Mouse (Mus musculus): ENCODE results near the gene Tdg. TPM values are rescaled to one million over a fixed set of nuclear protein-coding genes. Genes with fewer than 3 reads are reported as not detected.

Gene Tdg
- total and polyA plus RNA-seq, 2 experiments from 2014 or later = 37.5 to 40.9 TPM

GRCm38 (mm10) chr10:82680769-82681168 lies 51.1 kb downstream of the Tdg start:
- H3K4me2 ChIP-seq (ENCODE audit: low read depth, low read length) = no peak overlapping the region
- WGBS = 75% methylated on average over 5 of the region's 5 CpGs
- ATAC-seq (ENCODE audit: insufficient read depth, low read depth) = no peak

GRCm38 (mm10) chr10:82681639-82682038 lies 52.0 kb downstream of the Tdg start:
- H3K36me3 ChIP-seq (replicated peaks; ENCODE audit: control insufficient read depth, insufficient read depth, low read length) = no peaks in the 10 kb centered on the region
- no peak overlapping the region for H3K27ac ChIP-seq (ENCODE audit: low read depth)
- H3K4me3 ChIP-seq (ENCODE audit: low read depth, low read length) = no peak overlapping the region
- H3K4me2 ChIP-seq (ENCODE audit: low read depth, low read length) = no peak overlapping the region
- no peaks in the 10 kb centered on the region for H3K27me3 ChIP-seq (ENCODE audit: control insufficient read depth, insufficient read depth, low read length)
- ATAC-seq (ENCODE audit: insufficient read depth, low read depth) = no peak
- no peaks in the 10 kb centered on the region for H3K9me3 ChIP-seq (replicated peaks; ENCODE audit: control insufficient read depth, low read length)
- 76% methylated on average over 7 of the region's 7 CpGs for WGBS
- H3K4me1 ChIP-seq (ENCODE audit: control insufficient read depth, insufficient read depth) = no peaks in the 10 kb centered on the region
- DNase-seq (ENCODE audit: low spot score) = no peak
- no peak overlapping the region for H3K9ac ChIP-seq (replicated peaks; ENCODE audit: low read depth, low read length)
- TF ChIP-seq EP300 (IDR thresholded peaks at IDR 0.05; ENCODE audit: low read depth) = no peak

More at GRCm38 (mm10) chr10:82680769-82681168, 51.1 kb downstream of the Tdg start:
- H3K36me3 ChIP-seq (replicated peaks; ENCODE audit: control insufficient read depth, insufficient read depth, low read length) = no peaks in the 10 kb centered on the region
- no peaks in the 10 kb centered on the region for H3K27me3 ChIP-seq (ENCODE audit: control insufficient read depth, insufficient read depth, low read length)
- no peak overlapping the region for H3K9ac ChIP-seq (replicated peaks; ENCODE audit: low read depth, low read length)
- TF ChIP-seq EP300 (IDR thresholded peaks at IDR 0.05; ENCODE audit: low read depth) (no peak), CTCF (IDR thresholded peaks at IDR 0.05; ENCODE audit: low read depth) (no peak)
- H3K27ac ChIP-seq (ENCODE audit: low read depth) = no peak overlapping the region
- H3K4me3 ChIP-seq (ENCODE audit: low read depth, low read length) = no peak overlapping the region
- H3K4me1 ChIP-seq (ENCODE audit: control insufficient read depth, insufficient read depth) = no peaks in the 10 kb centered on the region
- DNase-seq (ENCODE audit: low spot score) = no peak
- H3K9me3 ChIP-seq (replicated peaks; ENCODE audit: control insufficient read depth, low read length) = no peaks in the 10 kb centered on the region

GRCm38 (mm10) chr10:82685440-82685839 lies 55.8 kb downstream of the Tdg start:
- H3K9me3 ChIP-seq (replicated peaks; ENCODE audit: control insufficient read depth, low read length) = no peaks in the 10 kb centered on the region
- no peaks in the 10 kb centered on the region for H3K36me3 ChIP-seq (replicated peaks; ENCODE audit: control insufficient read depth, insufficient read depth, low read length)
- 24% methylated on average over 2 of the region's 2 CpGs for WGBS
- ATAC-seq (ENCODE audit: insufficient read depth, low read depth) (no peak), DNase-seq (ENCODE audit: low spot score) (no peak)
- no peak overlapping the region for H3K27ac ChIP-seq (ENCODE audit: low read depth)
- no peak overlapping the region for H3K4me2 ChIP-seq (ENCODE audit: low read depth, low read length)
- peaks cover 3% of the 10 kb centered on the region; the same call in 1 of the 2 replicates for H3K4me1 ChIP-seq (ENCODE audit: control insufficient read depth, insufficient read depth)
- H3K9ac ChIP-seq (replicated peaks; ENCODE audit: low read depth, low read length) = no peak overlapping the region
- H3K4me3 ChIP-seq (ENCODE audit: low read depth, low read length) = no peak overlapping the region
- no peak for TF ChIP-seq CTCF (IDR thresholded peaks at IDR 0.05; ENCODE audit: low read depth)
- no peak for TF ChIP-seq EP300 (IDR thresholded peaks at IDR 0.05; ENCODE audit: low read depth)
- no peaks in the 10 kb centered on the region for H3K27me3 ChIP-seq (ENCODE audit: control insufficient read depth, insufficient read depth, low read length)

GRCm38 (mm10) chr10:82689681-82690211 lies 60.1 kb downstream of the Tdg start:
- H3K27ac ChIP-seq (ENCODE audit: low read depth) = peak overlapping the region; percentile 45
- DNase-seq (ENCODE audit: low spot score) (peak; percentile 19), ATAC-seq (ENCODE audit: insufficient read depth, low read depth) (peak; percentile 25; the same call in 1 of the 2 replicates)
- no peak overlapping the region for H3K9ac ChIP-seq (replicated peaks; ENCODE audit: low read depth, low read length)
- no peaks in the 10 kb centered on the region for H3K9me3 ChIP-seq (replicated peaks; ENCODE audit: control insufficient read depth, low read length)
- no peaks in the 10 kb centered on the region for H3K36me3 ChIP-seq (replicated peaks; ENCODE audit: control insufficient read depth, insufficient read depth, low read length)
- H3K27me3 ChIP-seq (ENCODE audit: control insufficient read depth, insufficient read depth, low read length) = 0 out of 2 replicates have a peak, but pooled peaks cover 4% of the 10 kb centered on the region
- H3K4me1 ChIP-seq (ENCODE audit: control insufficient read depth, insufficient read depth) = peaks cover 3% of the 10 kb centered on the region; the same call in 1 of the 2 replicates
- H3K4me3 ChIP-seq (ENCODE audit: low read depth, low read length) = peak overlapping the region; percentile 2
- peak overlapping the region; percentile 46 for H3K4me2 ChIP-seq (ENCODE audit: low read depth, low read length)
- no peak for TF ChIP-seq CTCF (IDR thresholded peaks at IDR 0.05; ENCODE audit: low read depth)
- no peak for TF ChIP-seq EP300 (IDR thresholded peaks at IDR 0.05; ENCODE audit: low read depth)
- WGBS = 59% methylated on average over 7 of the region's 7 CpGs

- Histone ChIP-seq H3K9me3 (replicated peaks; ENCODE audit: control insufficient read depth, low read length) (no peaks in the 10 kb centered on the region), H3K36me3 (replicated peaks; ENCODE audit: control insufficient read depth, insufficient read depth, low read length) (no peaks in the 10 kb centered on the region), H3K27me3 (ENCODE audit: control insufficient read depth, insufficient read depth, low read length) (0 out of 2 replicates have a peak, but pooled peaks cover 4% of the 10 kb centered on the region), H3K27ac (ENCODE audit: low read depth) (peak within 1 kb of the TSS; percentile 45), H3K4me1 (ENCODE audit: control insufficient read depth, insufficient read depth) (peaks cover 3% of the 10 kb centered on the region; the same call in 1 of the 2 replicates), H3K4me2 (ENCODE audit: low read depth, low read length) (peak within 1 kb of the TSS; percentile 46), H3K4me3 (ENCODE audit: low read depth, low read length) (peak within 1 kb of the TSS; percentile 2), H3K9ac (replicated peaks; ENCODE audit: low read depth, low read length) (no peak within 1 kb of the TSS; the same call in 1 of the 2 replicates)
- peak; percentile 73 for ATAC-seq (ENCODE audit: insufficient read depth, low read depth)
- DNase-seq (ENCODE audit: low spot score) = peak; percentile 57
- TF ChIP-seq CTCF (IDR thresholded peaks at IDR 0.05; ENCODE audit: low read depth) (no peak), EP300 (IDR thresholded peaks at IDR 0.05; ENCODE audit: low read depth) (no peak)
- WGBS = 3% methylated on average over 14 of the region's 14 CpGs
Observed at GRCm38 (mm10) chr10:82690494-82690893, 60.9 kb downstream of the Tdg start, which contains the start of gene Glt8d2. Glt8d2 (minus strand) TSS chr10:82690650.

- Histone ChIP-seq H3K9ac (replicated peaks; ENCODE audit: low read depth, low read length) (no peak within 1 kb of the TSS), H3K27me3 (ENCODE audit: control insufficient read depth, insufficient read depth, low read length) (0 out of 2 replicates have a peak, but pooled peaks cover 4% of the 10 kb centered on the region), H3K36me3 (replicated peaks; ENCODE audit: control insufficient read depth, insufficient read depth, low read length) (no peaks in the 10 kb centered on the region), H3K9me3 (replicated peaks; ENCODE audit: control insufficient read depth, low read length) (no peaks in the 10 kb centered on the region), H3K4me2 (ENCODE audit: low read depth, low read length) (no peak within 1 kb of the TSS), H3K27ac (ENCODE audit: low read depth) (peak within 1 kb of the TSS; percentile 75), H3K4me1 (ENCODE audit: control insufficient read depth, insufficient read depth) (peaks cover 12% of the 10 kb centered on the region; the same call in 1 of the 2 replicates), H3K4me3 (ENCODE audit: low read depth, low read length) (no peak within 1 kb of the TSS)
- ATAC-seq (ENCODE audit: insufficient read depth, low read depth) (no peak), DNase-seq (ENCODE audit: low spot score) (no peak)
- 55% methylated on average over 5 of the region's 5 CpGs for WGBS
- TF ChIP-seq CTCF (IDR thresholded peaks at IDR 0.05; ENCODE audit: low read depth) (no peak), EP300 (IDR thresholded peaks at IDR 0.05; ENCODE audit: low read depth) (no peak)
Observed at GRCm38 (mm10) chr10:82695956-82696355, 66.3 kb downstream of the Tdg start, which contains the start of gene Hcfc2. Hcfc2 (plus strand) TSS chr10:82696160.
